Mouse (Mus musculus) midbrain, embryonic 16.5 days (tissue): ENCODE results near the gene Flg. TPM values are rescaled to one million over a fixed set of nuclear protein-coding genes. Genes with fewer than 3 reads are reported as not detected.

ENCODE experiments used
- polyA plus RNA-seq: library from polyadenylated mRNA; unstranded; fragments of >200 nt; fragmentation: Nextera tagmentation; extraction: Ambion mirVana; gene quantifications from 2 replicates; pipeline ENCODE4 v1.2.1, GENCODE M21; 2015

Flg gene
- polyA plus RNA-seq, 1 experiment from 2014 or later: not detected

Other genes with a start within 250 kb of the Flg start
- not detected in 2 replicates for gene Gm4858, start 204.7 kb upstream of the Flg start, polyA plus RNA-seq
- gene Crnn, start 128.7 kb upstream of the Flg start, polyA plus RNA-seq: not detected in 2 replicates
- not detected in 2 replicates for gene Flg2, start 76.2 kb upstream of the Flg start, polyA plus RNA-seq
- gene Hrnr, start 46.2 kb downstream of the Flg start, polyA plus RNA-seq: not detected in 2 replicates
- gene Rptn, start 120.2 kb downstream of the Flg start, polyA plus RNA-seq: not detected in 2 replicates
- 1.1 and 1.2 TPM in 2 replicates for gene Tchh, start 168.8 kb downstream of the Flg start, polyA plus RNA-seq
- not detected in 2 replicates for gene Tchhl1, start 195.2 kb downstream of the Flg start, polyA plus RNA-seq
- 135 and 141 TPM in 2 replicates for gene S100a11, start 247.0 kb downstream of the Flg start, polyA plus RNA-seq